Mouse (Mus musculus) frontal cortex, postnatal 10 days (tissue): Measurements from ENCODE around the gene Crisp3.
"Not testable (repeated sequence)": the region's sequence is repeated elsewhere in the genome, so short reads cannot be mapped to it uniquely, and the experiment has no call there.

Experiments
- DNase-seq, 2 experiments: peaks; one replicate each; pipeline ENCODE4 v3.0.0; 2022; ENCODE audit warnings: low spot score in 2 of 2, mixed read lengths in 1 of 2

The Crisp3 gene

GRCm38 (mm10) chr17:40242135-40242534, at the start of gene Crisp3:
Gene Crisp3 (minus strand): TSS chr17:40242288.
- no peak for DNase-seq

GRCm38 (mm10) chr17:40285435-40285834, 43.3 kb upstream of the Crisp3 start:
- DNase-seq = no peak

DNA sequence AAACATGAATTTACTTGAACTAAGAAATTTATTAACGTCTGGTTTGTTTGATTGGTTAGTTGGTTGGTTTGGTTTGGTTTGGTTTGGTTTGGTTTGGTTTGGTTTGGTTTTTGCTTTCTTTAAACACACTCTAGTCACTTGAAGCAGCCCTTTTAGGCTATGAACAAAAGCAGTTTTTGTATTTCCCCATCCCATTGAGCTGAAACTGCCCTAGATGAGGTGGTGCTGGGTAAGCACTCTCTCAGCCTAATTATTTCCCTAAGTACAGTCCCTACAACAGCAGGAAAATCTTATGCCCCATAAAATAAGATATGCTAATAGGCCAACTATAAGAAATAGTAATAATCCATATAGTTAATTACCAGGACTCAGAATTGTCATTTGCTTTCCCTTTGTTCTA, 33.4 kb upstream of the Crisp3 start:
- no peak for DNase-seq

DNA sequence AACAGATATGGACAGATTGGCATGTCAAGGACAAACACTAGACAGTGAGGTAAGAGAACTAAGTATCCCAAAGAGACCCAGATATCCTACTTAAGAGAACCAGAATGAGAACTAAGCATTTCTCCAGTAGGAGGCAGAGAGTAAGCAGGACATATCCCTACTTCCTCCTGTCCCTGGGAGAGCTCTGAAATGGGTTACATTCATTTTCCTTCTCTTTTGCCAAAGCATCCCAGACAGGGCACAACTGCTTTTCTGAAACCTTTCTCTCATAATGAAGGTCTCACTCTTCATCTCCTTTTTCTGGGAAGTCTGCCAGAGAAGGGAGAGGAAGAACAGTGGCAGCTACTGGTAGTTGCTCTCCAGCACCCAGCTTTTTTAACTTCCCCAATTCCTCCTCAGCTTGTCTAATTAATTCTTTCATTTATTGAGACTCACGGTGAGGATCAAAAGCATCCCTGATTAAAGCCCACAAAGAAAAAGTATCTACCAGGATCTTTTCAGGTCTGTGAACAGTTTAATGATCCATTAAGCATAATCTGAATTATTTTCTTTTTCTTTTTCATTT, 32.9 kb upstream of the Crisp3 start:
- DNase-seq = no peak

DNA sequence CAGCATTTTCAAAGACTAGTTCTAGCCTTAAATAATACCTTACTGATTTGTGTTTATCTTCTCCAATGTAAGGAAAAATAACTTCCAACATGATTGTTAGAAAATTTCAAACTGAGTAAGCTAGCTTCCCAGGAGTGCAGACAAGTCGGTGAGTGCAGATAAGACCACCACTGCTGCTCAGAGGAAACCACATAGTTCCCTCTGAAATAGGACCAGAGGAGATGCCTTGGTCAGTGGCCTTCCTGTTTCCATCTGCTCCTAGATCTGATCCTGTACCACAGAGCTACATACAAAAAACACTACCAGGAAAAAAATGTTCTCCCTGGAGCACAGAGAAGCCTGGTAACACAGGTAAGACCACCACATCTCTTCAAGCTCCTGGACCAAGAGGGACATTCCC, 10.4 kb upstream of the Crisp3 start:
- DNase-seq = no peak

- no peak for DNase-seq
Observed at GRCm38 (mm10) chr17:40208540-40208939, 33.5 kb downstream of the Crisp3 start, which contains the start of gene Pgk2. Gene Pgk2 (minus strand): TSS chr17:40208640.

- not testable (repeated sequence) for DNase-seq
Observed at GRCm38 (mm10) chr17:40201803-40202202, 40.3 kb downstream of the Crisp3 start.

GRCm38 (mm10) chr17:40190192-40190591, 51.9 kb downstream of the Crisp3 start:
- DNase-seq = not testable (repeated sequence)
